Mouse (Mus musculus): Measurements from ENCODE around the gene Tmem82. TPM values are rescaled to one million over a fixed set of nuclear protein-coding genes. Genes with fewer than 3 reads are reported as not detected.
A peak's percentile ranks its signal among the peaks of the same experiment; 100 is the strongest.

Gene Tmem82
- polyA plus RNA-seq, 1 experiment, result 3.4 TPM

- TF ChIP-seq CTCF (IDR thresholded peaks at IDR 0.05; ENCODE audit: low read depth, low read length), result no peak
- no peak for TF ChIP-seq EP300 (IDR thresholded peaks at IDR 0.05; ENCODE audit: insufficient read depth, low read depth, low read length)
- no peak for TF ChIP-seq POLR2A (IDR thresholded peaks at IDR 0.05; ENCODE audit: insufficient read depth, low read length)
- Histone ChIP-seq H3K9ac (ENCODE audit: low read depth, poor library complexity, severe bottlenecking) (no peak overlapping the region), H3K27ac (ENCODE audit: insufficient read depth, low read length) (no peak overlapping the region), H3K9me3 (replicated peaks; ENCODE audit: control insufficient read depth, insufficient read depth, low read length, poor library complexity, severe bottlenecking) (no peaks in the 10 kb centered on the region), H3K27me3 (ENCODE audit: control insufficient read depth, insufficient read depth, low read length, poor library complexity, severe bottlenecking) (no peaks in the 10 kb centered on the region), H3K4me3 (ENCODE audit: low read depth, low read length) (no peak overlapping the region), H3K4me1 (ENCODE audit: control insufficient read depth, insufficient read depth, low read length) (peaks cover 3% of the 10 kb centered on the region), H3K36me3 (ENCODE audit: control insufficient read depth, insufficient read depth, low read length, poor library complexity, severe bottlenecking) (no peaks in the 10 kb centered on the region)
These were observed 3.7 kb upstream of the Tmem82 start for GRCm38 (mm10) chr4:141622091-141622490.

- H3K9ac ChIP-seq (ENCODE audit: low read depth, poor library complexity, severe bottlenecking), result no peak overlapping the region
- no peaks in the 10 kb centered on the region for H3K9me3 ChIP-seq (replicated peaks; ENCODE audit: control insufficient read depth, insufficient read depth, low read length, poor library complexity, severe bottlenecking)
- no peak overlapping the region for H3K27ac ChIP-seq (ENCODE audit: insufficient read depth, low read length)
- no peaks in the 10 kb centered on the region for H3K36me3 ChIP-seq (ENCODE audit: control insufficient read depth, insufficient read depth, low read length, poor library complexity, severe bottlenecking)
- peaks cover 5% of the 10 kb centered on the region for H3K4me1 ChIP-seq (ENCODE audit: control insufficient read depth, insufficient read depth, low read length)
- no peaks in the 10 kb centered on the region for H3K27me3 ChIP-seq (ENCODE audit: control insufficient read depth, insufficient read depth, low read length, poor library complexity, severe bottlenecking)
- no peak overlapping the region for H3K4me3 ChIP-seq (ENCODE audit: low read depth, low read length)
- TF ChIP-seq CTCF (IDR thresholded peaks at IDR 0.05; ENCODE audit: low read depth, low read length), result no peak
These were observed 2.9 kb upstream of the Tmem82 start for GRCm38 (mm10) chr4:141621297-141621696.

- Histone ChIP-seq H3K9me3 (replicated peaks; ENCODE audit: control insufficient read depth, insufficient read depth, low read length, poor library complexity, severe bottlenecking) (no peaks in the 10 kb centered on the region), H3K27me3 (ENCODE audit: control insufficient read depth, insufficient read depth, low read length, poor library complexity, severe bottlenecking) (no peaks in the 10 kb centered on the region), H3K27ac (ENCODE audit: insufficient read depth, low read length) (no peak overlapping the region), H3K4me3 (ENCODE audit: low read depth, low read length) (no peak overlapping the region), H3K4me1 (ENCODE audit: control insufficient read depth, insufficient read depth, low read length) (peaks cover 3% of the 10 kb centered on the region), H3K36me3 (ENCODE audit: control insufficient read depth, insufficient read depth, low read length, poor library complexity, severe bottlenecking) (no peaks in the 10 kb centered on the region), H3K9ac (ENCODE audit: low read depth, poor library complexity, severe bottlenecking) (no peak overlapping the region)
- TF ChIP-seq CTCF (IDR thresholded peaks at IDR 0.05; ENCODE audit: low read depth, low read length) (no peak), POLR2A (IDR thresholded peaks at IDR 0.05; ENCODE audit: insufficient read depth, low read length) (no peak), EP300 (IDR thresholded peaks at IDR 0.05; ENCODE audit: insufficient read depth, low read depth, low read length) (no peak)
These were observed 958 bp upstream of the Tmem82 start for GRCm38 (mm10) chr4:141619299-141619883.

- Histone ChIP-seq H3K27ac (ENCODE audit: insufficient read depth, low read length) (no peak overlapping the region), H3K9me3 (replicated peaks; ENCODE audit: control insufficient read depth, insufficient read depth, low read length, poor library complexity, severe bottlenecking) (no peaks in the 10 kb centered on the region), H3K4me1 (ENCODE audit: control insufficient read depth, insufficient read depth, low read length) (peaks cover 2% of the 10 kb centered on the region), H3K4me3 (ENCODE audit: low read depth, low read length) (peak overlapping the region; percentile 62), H3K36me3 (ENCODE audit: control insufficient read depth, insufficient read depth, low read length, poor library complexity, severe bottlenecking) (no peaks in the 10 kb centered on the region), H3K9ac (ENCODE audit: low read depth, poor library complexity, severe bottlenecking) (peak overlapping the region; percentile 43), H3K27me3 (ENCODE audit: control insufficient read depth, insufficient read depth, low read length, poor library complexity, severe bottlenecking) (no peaks in the 10 kb centered on the region)
- no peak for TF ChIP-seq EP300 (IDR thresholded peaks at IDR 0.05; ENCODE audit: insufficient read depth, low read depth, low read length)
- TF ChIP-seq CTCF (IDR thresholded peaks at IDR 0.05; ENCODE audit: low read depth, low read length), result no peak
- TF ChIP-seq POLR2A (IDR thresholded peaks at IDR 0.05; ENCODE audit: insufficient read depth, low read length), result no peak
These were observed 419 bp downstream of the Tmem82 start for GRCm38 (mm10) chr4:141617863-141618564.

GRCm38 (mm10) chr4:141617299-141617698, 1.1 kb downstream of the Tmem82 start:
- TF ChIP-seq CTCF (IDR thresholded peaks at IDR 0.05; ENCODE audit: low read depth, low read length), result peak; percentile 83
- peak; percentile 44; the same call in 1 of the 2 replicates for TF ChIP-seq EP300 (IDR thresholded peaks at IDR 0.05; ENCODE audit: insufficient read depth, low read depth, low read length)
- no peak for TF ChIP-seq POLR2A (IDR thresholded peaks at IDR 0.05; ENCODE audit: insufficient read depth, low read length)
- no peak overlapping the region for H3K27ac ChIP-seq (ENCODE audit: insufficient read depth, low read length)
- H3K27me3 ChIP-seq (ENCODE audit: control insufficient read depth, insufficient read depth, low read length, poor library complexity, severe bottlenecking), result no peaks in the 10 kb centered on the region

GRCm38 (mm10) chr4:141616811-141617210, 1.6 kb downstream of the Tmem82 start:
- Histone ChIP-seq H3K9ac (ENCODE audit: low read depth, poor library complexity, severe bottlenecking) (no peak overlapping the region), H3K4me3 (ENCODE audit: low read depth, low read length) (no peak overlapping the region), H3K36me3 (ENCODE audit: control insufficient read depth, insufficient read depth, low read length, poor library complexity, severe bottlenecking) (no peaks in the 10 kb centered on the region), H3K9me3 (replicated peaks; ENCODE audit: control insufficient read depth, insufficient read depth, low read length, poor library complexity, severe bottlenecking) (no peaks in the 10 kb centered on the region), H3K4me1 (ENCODE audit: control insufficient read depth, insufficient read depth, low read length) (peaks cover 2% of the 10 kb centered on the region), H3K27me3 (ENCODE audit: control insufficient read depth, insufficient read depth, low read length, poor library complexity, severe bottlenecking) (no peaks in the 10 kb centered on the region), H3K27ac (ENCODE audit: insufficient read depth, low read length) (no peak overlapping the region)
- TF ChIP-seq EP300 (IDR thresholded peaks at IDR 0.05; ENCODE audit: insufficient read depth, low read depth, low read length) (no peak), CTCF (IDR thresholded peaks at IDR 0.05; ENCODE audit: low read depth, low read length) (no peak), POLR2A (IDR thresholded peaks at IDR 0.05; ENCODE audit: insufficient read depth, low read length) (no peak)

More at GRCm38 (mm10) chr4:141617299-141617698, 1.1 kb downstream of the Tmem82 start:
- peak overlapping the region; percentile 62 for H3K4me3 ChIP-seq (ENCODE audit: low read depth, low read length)
- peak overlapping the region; percentile 43 for H3K9ac ChIP-seq (ENCODE audit: low read depth, poor library complexity, severe bottlenecking)
- no peaks in the 10 kb centered on the region for H3K9me3 ChIP-seq (replicated peaks; ENCODE audit: control insufficient read depth, insufficient read depth, low read length, poor library complexity, severe bottlenecking)
- peaks cover 2% of the 10 kb centered on the region for H3K4me1 ChIP-seq (ENCODE audit: control insufficient read depth, insufficient read depth, low read length)
- H3K36me3 ChIP-seq (ENCODE audit: control insufficient read depth, insufficient read depth, low read length, poor library complexity, severe bottlenecking), result no peaks in the 10 kb centered on the region

Measured in ES-Bruce4 (cell line).